Mouse (Mus musculus) cerebellum, postnatal 4 days (tissue): ENCODE results near the gene Fgfr2.
A peak's percentile ranks its signal among the peaks of the same experiment; 100 is the strongest.
"Not testable (repeated sequence)": the region's sequence is repeated elsewhere in the genome, so short reads cannot be mapped to it uniquely, and the experiment has no call there.

ENCODE experiments used
- DNase-seq, 2 experiments: peaks; one replicate each; pipeline ENCODE4 v3.0.0; 2022; ENCODE audit warnings: low spot score in 2 of 2, mixed read lengths in 1 of 2

The Fgfr2 gene

GRCm38 (mm10) chr7:132458493-132458892, 664.7 kb downstream of the Fgfr2 start:
- no peak for DNase-seq

- DNase-seq, result no peak
These were observed 668.0 kb downstream of the Fgfr2 start for GRCm38 (mm10) chr7:132455071-132455720.

- DNase-seq, result no peak
These were observed 673.0 kb downstream of the Fgfr2 start for GRCm38 (mm10) chr7:132449891-132450735.

- no peak for DNase-seq
These were observed 674.5 kb downstream of the Fgfr2 start for GRCm38 (mm10) chr7:132448511-132449154.

- no peak for DNase-seq
These were observed 675.6 kb downstream of the Fgfr2 start for GRCm38 (mm10) chr7:132447558-132447957.

- no peak for DNase-seq
These were observed 676.3 kb downstream of the Fgfr2 start for GRCm38 (mm10) chr7:132446841-132447240.

- DNase-seq, result no peak
These were observed 678.9 kb downstream of the Fgfr2 start for GRCm38 (mm10) chr7:132444221-132444620.

GRCm38 (mm10) chr7:132443769-132444168, 679.4 kb downstream of the Fgfr2 start:
- DNase-seq, result no peak

- DNase-seq, result no peak
These were observed 680.0 kb downstream of the Fgfr2 start for GRCm38 (mm10) chr7:132443134-132443533.

- DNase-seq, result not testable (repeated sequence)
These were observed 680.9 kb downstream of the Fgfr2 start for GRCm38 (mm10) chr7:132442133-132442763.

GRCm38 (mm10) chr7:132439916-132440315, 683.2 kb downstream of the Fgfr2 start:
- no peak for DNase-seq

GRCm38 (mm10) chr7:132438060-132438459, 685.1 kb downstream of the Fgfr2 start:
- DNase-seq, result no peak

- DNase-seq, result no peak
These were observed 685.7 kb downstream of the Fgfr2 start for GRCm38 (mm10) chr7:132437431-132437830.

GRCm38 (mm10) chr7:132435486-132436055, 687.6 kb downstream of the Fgfr2 start:
- DNase-seq, result no peak

- peak in 1 of 2 experiments; percentile 10 for DNase-seq
These were observed 693.8 kb downstream of the Fgfr2 start for GRCm38 (mm10) chr7:132429324-132429723.

- DNase-seq, result no peak
These were observed 694.8 kb downstream of the Fgfr2 start for GRCm38 (mm10) chr7:132428308-132428707.

- no peak for DNase-seq
These were observed 697.1 kb downstream of the Fgfr2 start for GRCm38 (mm10) chr7:132426069-132426468.

GRCm38 (mm10) chr7:132425364-132425999, 697.7 kb downstream of the Fgfr2 start:
- no peak for DNase-seq

- no peak for DNase-seq
These were observed 699.6 kb downstream of the Fgfr2 start for GRCm38 (mm10) chr7:132423570-132423969.

GRCm38 (mm10) chr7:132419378-132420255, 703.5 kb downstream of the Fgfr2 start:
- DNase-seq, result no peak
